8 mouse cellular contexts compared by ENCODE assay signal in genomic region chr11:108925202-108925601, GRCm38 (mm10). TPM values are rescaled to one million over a fixed set of nuclear protein-coding genes. Genes with fewer than 3 reads are reported as not detected.
DNase-seq lines count a peak whose midpoint lies in the region; ATAC-seq and TF ChIP-seq lines count a peak whose summit lies in the region.

No protein-coding gene starts in this region.

- H3K27me3 ChIP-seq in MEL (ENCODE audit: control insufficient read depth in 1 of 2, insufficient read depth in 2 of 2, low read length in 2 of 2): no peaks in the 10 kb centered on the region
- no peaks in the 10 kb centered on the region for H3K27me3 ChIP-seq in cerebellum, adult 2 months (ENCODE audit: control insufficient read depth, insufficient read depth, low read length)
- no peaks in the 10 kb centered on the region for H3K27me3 ChIP-seq in lung, embryonic 16.5 days (ENCODE audit: control insufficient read depth, insufficient read depth, low read depth, low read length)

- peak overlapping the region; percentile 91 for H3K4me2 ChIP-seq in lung, embryonic 16.5 days (ENCODE audit: low read depth, low read length)

- 13% methylated on average over 6 of the region's 6 CpGs for WGBS in cerebellum, adult 2 months
- 14% methylated on average over 6 of the region's 6 CpGs for WGBS in lung, embryonic 16.5 days

- no peak for TF ChIP-seq POLR2A in MEL (IDR thresholded peaks at IDR 0.05; ENCODE audit: control insufficient read depth in 1 of 2, insufficient read depth in 1 of 2, low read depth in 1 of 2, low read length in 2 of 2, poor library complexity in 1 of 2)
- no peak for TF ChIP-seq POLR2A in cerebellum, adult 2 months (IDR thresholded peaks at IDR 0.05; ENCODE audit: borderline replicate concordance, insufficient read depth, low read length)

- no peak overlapping the region for H3K9ac ChIP-seq in MEL (ENCODE audit: control insufficient read depth, low read depth, low read length, poor library complexity, severe bottlenecking)
- H3K9ac ChIP-seq in lung, embryonic 16.5 days (ENCODE audit: low read length): peak overlapping the region; percentile 49; the same call in 1 of the 2 replicates

- peak; percentile 66 for ATAC-seq in frontal cortex, adult (ENCODE audit: low TSS enrichment)
- ATAC-seq in hematopoietic stem cell, adult 5-6 weeks (replicated peaks in 1 of 2; ENCODE audit: insufficient read depth in 1 of 2, low FRiP score in 2 of 2, low TSS enrichment in 1 of 2, low read depth in 1 of 2, poor library complexity in 2 of 2, severe bottlenecking in 2 of 2): peak; percentile 33 to 38; a peak in 3 of 4 replicates
- peak; percentile 20; the same call in 1 of the 2 replicates for ATAC-seq in lung, embryonic 16.5 days (ENCODE audit: low read depth)

- peak in 2 of 3 experiments; percentile 20 to 23; a peak in 3 of 6 replicates for TF ChIP-seq CTCF in MEL (IDR thresholded peaks at IDR 0.05 in 2 of 3, conservative IDR thresholded peaks at IDR 0.05 in 1 of 3; ENCODE audit: control insufficient read depth in 1 of 3, insufficient read depth in 1 of 3, low read depth in 2 of 3, low read length in 3 of 3, poor library complexity in 1 of 3, severe bottlenecking in 1 of 3)
- peak; percentile 88 for TF ChIP-seq CTCF in cerebellum, adult 2 months (IDR thresholded peaks at IDR 0.05; ENCODE audit: borderline replicate concordance, insufficient read depth, low read depth, low read length)
- TF ChIP-seq CTCF in layer of hippocampus, adult 2 months (conservative IDR thresholded peaks at IDR 0.05): peak; percentile 98

- no peaks in the 10 kb centered on the region for H3K36me3 ChIP-seq in MEL (ENCODE audit: control insufficient read depth in 1 of 2, insufficient read depth in 2 of 2, low read length in 2 of 2)
- no peaks in the 10 kb centered on the region for H3K36me3 ChIP-seq in lung, embryonic 16.5 days (ENCODE audit: control insufficient read depth, insufficient read depth, low read length)

- no peak overlapping the region for H3K27ac ChIP-seq in MEL (ENCODE audit: control insufficient read depth, low read depth, low read length)
- H3K27ac ChIP-seq in cerebellum, adult 2 months (ENCODE audit: insufficient read depth, low read length): no peak overlapping the region
- 0 out of 2 replicates have a peak overlapping the region, but pooled peaks have one; percentile 7 for H3K27ac ChIP-seq in layer of hippocampus, adult 2 months
- peak overlapping the region; percentile 38; the same call in 1 of the 2 replicates for H3K27ac ChIP-seq in lung, embryonic 16.5 days (ENCODE audit: low read length)

- no peak for TF ChIP-seq EP300 in MEL (IDR thresholded peaks at IDR 0.05; ENCODE audit: low read depth in 1 of 2, low read length in 2 of 2)

- no peaks in the 10 kb centered on the region for H3K79me2 ChIP-seq in MEL (ENCODE audit: control insufficient read depth, insufficient read depth, low read length, poor library complexity)

- no peaks in the 10 kb centered on the region for H3K4me1 ChIP-seq in MEL (ENCODE audit: control insufficient read depth in 1 of 2, insufficient read depth in 2 of 2, low read length in 2 of 2)
- peaks cover 42% of the 10 kb centered on the region for H3K4me1 ChIP-seq in cerebellum, adult 2 months (ENCODE audit: control insufficient read depth, insufficient read depth, low read length)
- peaks cover 65% of the 10 kb centered on the region for H3K4me1 ChIP-seq in lung, embryonic 16.5 days (replicated peaks; ENCODE audit: control insufficient read depth, insufficient read depth, low read length)

- peak; percentile 21 for DNase-seq in MEL (ENCODE audit: low read depth, low spot score)
- peak; percentile 82 to 85 for DNase-seq in cerebellum, adult 2 months
- DNase-seq in layer of hippocampus, adult 2 months (ENCODE audit: low spot score in 2 of 2): peak; percentile 79 to 91
- peak; percentile 86 for DNase-seq in retina, embryonic 14.5 days (ENCODE audit: low spot score)
- peak; percentile 80 to 83 for DNase-seq in thymus, postnatal 36 days

- no peaks in the 10 kb centered on the region for H3K9me3 ChIP-seq in MEL (replicated peaks; ENCODE audit: insufficient read depth, low read length)
- no peaks in the 10 kb centered on the region for H3K9me3 ChIP-seq in lung, embryonic 16.5 days (ENCODE audit: control insufficient read depth, low read length)

- H3K4me3 ChIP-seq in MEL (ENCODE audit: control insufficient read depth in 1 of 2, insufficient read depth in 1 of 2, low read depth in 2 of 2, low read length in 2 of 2): no peak overlapping the region
- H3K4me3 ChIP-seq in cerebellum, adult 2 months (replicated peaks; ENCODE audit: insufficient read depth, low read depth, low read length): peak overlapping the region; percentile 15
- peak overlapping the region; percentile 70 for H3K4me3 ChIP-seq in layer of hippocampus, adult 2 months
- peak overlapping the region; percentile 94 for H3K4me3 ChIP-seq in lung, embryonic 16.5 days (ENCODE audit: low read length)

- TF ChIP-seq RAD21 in MEL (IDR thresholded peaks at IDR 0.05; ENCODE audit: low read depth, low read length): no peak; the same call in none of the 2 replicates

TF ChIP-seq in MEL, 35 proteins besides CTCF, POLR2A, EP300 and RAD21:
- peak; percentile 26; the same call in 1 of the 2 replicates for TF ChIP-seq SMC3 (IDR thresholded peaks at IDR 0.05; ENCODE audit: low read depth, low read length)
- TF ChIP-seq MAX (IDR thresholded peaks at IDR 0.05; ENCODE audit: low read length): no peak

RNA-seq across cellular contexts. Expression of gene Axin2, which starts 5.1 kb away (rescaled TPM):
- not detected in 2 replicates for total RNA-seq in MEL (2012; rRNA removed)
- not detected for polyA plus RNA-seq in MEL (2012; ENCODE audit: insufficient read depth in 1 of 2, insufficient read length in 2 of 2, low read depth in 1 of 2, low replicate concordance in 2 of 2, missing spikeins in 1 of 2)
- polyA plus RNA-seq in cerebellum, adult 2 months (2012; rRNA removed): 17.0 and 17.5 TPM in 2 replicates
- 0.69 and 1.2 TPM in 2 replicates for total RNA-seq in hematopoietic stem cell, adult 5-6 weeks (2017)
- total RNA-seq in layer of hippocampus, adult 2 months (2021): 10 to 100 TPM; 31.1 to 32.7 TPM
- polyA plus RNA-seq in lung, embryonic 16.5 days (2015; fragmentation: Nextera tagmentation; extraction: Ambion mirVana): 7.8 and 8.5 TPM in 2 replicates

Comparison
In these comparisons a context has a peak if more than half of its experiments do, and no peak if none do; other contexts are left out.
1. DNase-seq: peak in every context shown above with its lines; median percentile 86 in retina, embryonic 14.5 days; 85 in layer of hippocampus, adult 2 months; 84 in cerebellum, adult 2 months; 82 in thymus, postnatal 36 days; 21 in MEL.
2. H3K27ac ChIP-seq: peak in layer of hippocampus, adult 2 months (single experiment) and lung, embryonic 16.5 days (single experiment); none in MEL (single experiment) and cerebellum, adult 2 months (single experiment).
3. H3K4me3 ChIP-seq: peak in cerebellum, adult 2 months (single experiment), layer of hippocampus, adult 2 months (single experiment) and lung, embryonic 16.5 days (single experiment); none in MEL (0 of 2).
4. CTCF ChIP-seq: peak in every context shown above with its lines; median percentile 98 in layer of hippocampus, adult 2 months; 88 in cerebellum, adult 2 months; 22 in MEL.
5. RNA of gene Axin2, which starts 5.1 kb away (total RNA-seq): 31.1 to 32.7 TPM in layer of hippocampus, adult 2 months; 0.69 to 1.2 TPM in hematopoietic stem cell, adult 5-6 weeks and not detected in MEL; every median in the first group is over 10 times any median in the second.
6. Peak in every context shown above with its lines, with median percentiles within 50 percentile points of each other: ATAC-seq.